Mouse (Mus musculus): ENCODE measurements around the gene Pld2. TPM values are rescaled to one million over a fixed set of nuclear protein-coding genes. Genes with fewer than 3 reads are reported as not detected.
"Not testable (repeated sequence)": the region's sequence is repeated elsewhere in the genome, so short reads cannot be mapped to it uniquely, and the experiment has no call there.

Pld2 gene
- total RNA-seq (2014; fragmentation: Nextera tagmentation) = not detected in 2 replicates
- total RNA-seq (2017) = 0.47 TPM in 1 of 2 replicates, not detected in the other

GRCm38 (mm10) chr11:70539877-70540587 lies at the start of gene Pld2:
Pld2 (plus strand) TSS chr11:70540064.
- ATAC-seq (replicated peaks; ENCODE audit: low FRiP score, low TSS enrichment, poor library complexity, severe bottlenecking) = peak; percentile 95

DNA sequence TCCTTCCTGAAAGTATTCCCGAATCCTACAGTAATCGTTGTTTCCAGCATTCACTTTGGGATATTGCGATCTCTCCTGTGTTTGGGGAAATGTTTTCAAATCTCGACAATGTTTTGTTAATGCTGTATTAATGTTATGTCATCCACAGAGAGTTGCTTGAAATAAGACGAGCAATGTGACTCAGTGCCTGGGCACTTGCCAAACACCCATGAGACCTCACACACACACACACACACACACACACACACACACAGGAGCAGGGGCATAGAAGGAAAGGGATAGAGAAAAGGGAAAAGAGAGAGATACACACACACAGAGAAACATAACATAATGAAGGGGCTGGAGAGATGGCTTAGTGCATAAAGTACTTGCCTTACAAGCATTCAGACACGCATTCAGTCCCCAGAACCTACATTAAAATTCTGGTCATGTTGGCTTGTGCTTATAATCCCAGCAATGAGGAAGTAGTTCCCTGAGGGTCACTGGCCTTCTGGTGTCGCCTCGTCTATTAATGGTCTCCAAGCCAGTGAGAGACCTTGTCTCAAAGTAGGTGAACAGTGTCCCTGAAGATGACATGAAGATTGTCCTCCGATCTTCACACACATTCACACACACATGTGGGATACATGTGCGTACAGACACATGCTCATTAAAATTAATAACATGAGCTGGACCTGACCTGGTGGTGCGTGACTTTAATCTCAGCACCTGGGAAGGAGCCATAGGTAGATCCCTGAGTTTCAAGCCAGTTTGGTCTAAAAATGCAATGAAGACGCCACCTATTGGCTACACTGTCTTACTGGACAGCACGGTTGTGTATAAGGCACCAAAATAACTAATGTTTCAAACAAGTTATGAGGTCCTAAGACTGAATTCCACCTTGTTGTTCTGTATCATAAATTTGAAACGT lies 40.0 kb upstream of the Pld2 start:
- no peak for ATAC-seq (replicated peaks; ENCODE audit: low FRiP score, low TSS enrichment, poor library complexity, severe bottlenecking)

DNA sequence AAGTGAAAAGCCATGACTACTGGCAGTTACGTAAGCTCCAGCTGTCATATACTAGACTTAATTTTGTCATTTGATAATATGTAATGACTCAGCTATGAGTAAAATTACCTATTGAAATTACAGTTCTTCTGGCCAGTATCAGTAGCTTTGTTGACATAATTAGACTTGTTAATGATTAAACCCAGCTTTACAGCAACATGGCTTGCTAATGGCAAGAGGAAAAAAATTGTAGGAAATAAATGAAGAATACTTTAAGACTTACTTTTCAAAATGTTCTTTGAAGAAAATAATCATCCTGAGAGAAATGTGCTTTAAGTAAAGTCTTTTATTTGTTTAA lies 39.4 kb upstream of the Pld2 start:
- no peak for ATAC-seq (replicated peaks; ENCODE audit: low FRiP score, low TSS enrichment, poor library complexity, severe bottlenecking)

DNA sequence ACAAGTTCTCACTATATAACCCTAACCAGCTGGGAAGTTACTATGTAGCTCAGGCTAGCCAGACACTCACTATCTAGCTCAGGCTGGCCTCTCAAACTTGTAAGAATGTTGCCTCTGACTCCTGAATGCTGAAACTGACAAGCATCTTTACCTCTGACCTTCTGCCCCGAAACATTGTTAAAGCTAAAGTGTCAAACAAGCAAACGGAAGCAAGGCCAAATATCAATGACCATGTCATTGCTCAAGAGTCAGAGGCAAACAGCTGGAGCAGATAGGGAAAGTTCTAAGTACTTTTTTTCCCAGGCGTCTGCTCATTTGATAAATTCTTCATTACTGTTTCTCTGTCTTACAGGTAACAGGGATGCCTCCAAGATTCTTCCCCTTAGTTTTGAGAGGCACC lies 37.8 kb upstream of the Pld2 start:
- ATAC-seq (replicated peaks; ENCODE audit: low FRiP score, low TSS enrichment, poor library complexity, severe bottlenecking) = no peak

- 0 out of 2 replicates have a peak, but pooled peaks have one; percentile 17 for ATAC-seq (replicated peaks; ENCODE audit: low FRiP score, low TSS enrichment, poor library complexity, severe bottlenecking)
Measured at GRCm38 (mm10) chr11:70504970-70505369, 34.9 kb upstream of the Pld2 start, which contains the start of gene Tm4sf5. Tm4sf5 (plus strand) TSS chr11:70505244.

- ATAC-seq (replicated peaks; ENCODE audit: low FRiP score, low TSS enrichment, poor library complexity, severe bottlenecking) = peak; percentile 77
Measured at GRCm38 (mm10) chr11:70506385-70506784, 33.5 kb upstream of the Pld2 start.

GRCm38 (mm10) chr11:70506962-70507515 lies 32.8 kb upstream of the Pld2 start:
- no peak for ATAC-seq (replicated peaks; ENCODE audit: low FRiP score, low TSS enrichment, poor library complexity, severe bottlenecking)

DNA sequence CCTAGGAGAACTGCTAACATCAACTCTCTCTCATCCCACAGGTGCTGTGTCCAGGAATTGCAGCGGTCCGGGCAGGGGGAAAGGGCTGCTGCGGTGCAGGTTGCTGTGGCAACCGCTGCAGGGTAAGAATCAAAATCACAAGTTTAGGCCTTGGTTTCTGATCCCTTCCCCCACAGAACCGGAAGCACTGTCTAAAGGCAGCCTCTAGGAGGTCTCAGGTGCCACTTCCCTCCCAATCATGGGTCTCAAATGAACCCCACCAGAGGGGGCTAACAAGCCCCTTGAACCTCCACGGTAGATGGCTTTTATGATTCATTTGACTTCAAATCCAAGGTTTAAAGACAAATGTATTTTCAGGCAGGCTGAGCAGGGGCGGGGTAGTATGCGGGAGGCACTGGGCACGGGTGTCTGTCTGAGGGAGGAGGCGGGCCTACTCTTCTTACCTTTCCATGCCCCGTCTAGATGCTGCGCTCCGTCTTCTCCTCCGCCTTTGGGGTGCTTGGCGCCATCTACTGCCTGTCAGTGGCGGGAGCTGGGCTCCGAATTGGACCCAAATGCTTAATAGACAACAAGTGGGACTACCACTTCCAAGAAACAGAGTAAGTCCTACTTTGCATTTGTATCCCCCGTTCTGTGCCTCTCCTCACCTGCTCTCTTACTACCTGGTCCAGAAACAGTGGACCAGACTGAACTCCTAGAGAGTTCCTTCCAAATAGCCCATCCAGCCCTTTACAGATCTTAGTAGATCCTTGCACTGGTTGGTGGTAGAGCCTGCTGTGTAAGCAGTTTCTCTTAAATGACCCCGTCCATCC lies 29.9 kb upstream of the Pld2 start:
- ATAC-seq (replicated peaks; ENCODE audit: low FRiP score, low TSS enrichment, poor library complexity, severe bottlenecking) = peak; percentile 62

DNA sequence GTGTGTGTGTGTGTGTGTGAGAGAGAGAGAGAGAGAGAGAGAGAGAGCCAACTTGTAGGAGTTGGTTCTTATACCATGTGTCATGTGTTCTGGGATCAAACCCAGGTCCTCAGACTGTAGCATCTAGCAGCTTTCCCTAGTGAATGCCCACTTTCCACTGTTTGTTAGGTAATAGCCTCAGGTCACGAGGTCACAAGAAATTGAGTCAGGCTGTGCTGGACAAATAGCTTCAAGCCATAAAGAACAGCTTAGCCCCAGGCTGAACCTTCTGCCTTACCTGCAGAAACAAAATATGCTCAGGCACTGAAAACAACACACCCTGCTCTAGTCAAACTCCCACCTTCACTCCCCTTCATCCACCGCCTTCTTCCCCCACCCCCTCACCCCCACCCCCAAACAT lies 28.6 kb upstream of the Pld2 start:
- ATAC-seq (replicated peaks; ENCODE audit: low FRiP score, low TSS enrichment, poor library complexity, severe bottlenecking) = no peak

DNA sequence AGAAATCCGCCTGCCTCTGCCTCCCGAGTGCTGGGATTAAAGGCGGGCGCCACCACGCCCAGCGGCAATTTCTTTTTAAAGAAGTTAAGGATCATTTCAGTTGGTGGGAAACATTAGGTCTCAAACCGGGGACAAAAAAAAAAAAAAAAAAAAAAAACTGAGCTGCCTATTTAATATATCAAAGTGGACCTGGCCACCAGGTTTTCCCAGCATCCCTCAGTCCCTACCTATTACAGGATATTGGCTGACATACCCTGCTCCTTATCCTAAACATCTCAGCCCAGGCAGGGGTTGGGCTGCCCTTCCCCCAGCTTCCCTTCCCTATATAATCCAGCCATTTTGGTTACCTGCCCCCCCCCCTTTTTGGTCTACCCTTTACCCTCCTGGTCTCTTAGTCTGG lies 28.0 kb upstream of the Pld2 start:
- no peak for ATAC-seq (replicated peaks; ENCODE audit: low FRiP score, low TSS enrichment, poor library complexity, severe bottlenecking)

DNA sequence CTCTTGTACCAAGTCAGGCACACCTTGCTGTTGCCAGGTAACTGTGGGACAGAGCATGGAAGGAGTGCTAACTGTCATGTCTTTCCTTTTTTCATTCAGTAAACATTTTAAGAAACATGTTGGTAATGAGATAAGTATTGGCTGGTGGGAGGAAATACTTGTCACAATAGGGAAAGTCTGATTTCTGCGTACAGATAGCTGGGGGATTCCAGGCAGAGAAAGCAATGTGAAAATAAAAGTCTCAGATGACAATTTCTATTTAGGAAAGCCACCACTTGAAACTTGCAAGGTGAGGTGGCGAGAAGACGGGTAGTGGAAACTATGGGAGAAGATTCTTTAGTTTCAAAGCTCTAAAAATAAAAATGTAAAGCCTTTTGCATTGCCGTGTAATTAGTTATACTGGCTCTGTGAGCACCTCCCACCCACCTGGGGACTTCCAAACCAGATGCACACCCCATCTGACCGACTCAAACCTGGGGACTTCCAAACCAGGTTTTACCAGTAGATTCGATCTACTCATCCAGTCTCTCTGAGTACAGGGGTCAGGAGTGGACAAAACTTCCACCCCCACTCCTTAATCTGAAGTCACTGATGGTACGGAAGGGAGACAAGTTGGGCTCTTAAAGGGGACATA lies 27.0 kb upstream of the Pld2 start:
- ATAC-seq (replicated peaks; ENCODE audit: low FRiP score, low TSS enrichment, poor library complexity, severe bottlenecking) = no peak

DNA sequence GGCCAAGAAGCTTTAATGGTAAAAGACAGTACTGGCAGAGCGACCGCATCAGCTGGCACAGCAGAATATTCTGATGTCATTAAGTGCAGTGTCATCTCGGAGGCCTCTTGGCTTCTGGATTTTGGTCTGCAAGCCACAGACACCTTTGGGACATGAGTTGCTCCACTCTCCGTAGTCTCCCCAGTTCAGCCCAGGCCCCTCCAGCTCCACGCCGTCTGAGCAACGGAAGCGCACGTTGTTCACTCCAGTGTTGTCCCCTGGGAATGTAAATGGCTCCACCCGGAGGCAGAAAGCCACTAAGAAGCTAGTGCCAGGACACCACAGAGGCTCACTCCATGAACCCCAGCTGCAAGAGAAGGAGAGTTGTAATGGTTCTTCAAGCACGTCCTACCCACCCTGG lies 26.3 kb upstream of the Pld2 start:
- ATAC-seq (replicated peaks; ENCODE audit: low FRiP score, low TSS enrichment, poor library complexity, severe bottlenecking) = no peak

DNA sequence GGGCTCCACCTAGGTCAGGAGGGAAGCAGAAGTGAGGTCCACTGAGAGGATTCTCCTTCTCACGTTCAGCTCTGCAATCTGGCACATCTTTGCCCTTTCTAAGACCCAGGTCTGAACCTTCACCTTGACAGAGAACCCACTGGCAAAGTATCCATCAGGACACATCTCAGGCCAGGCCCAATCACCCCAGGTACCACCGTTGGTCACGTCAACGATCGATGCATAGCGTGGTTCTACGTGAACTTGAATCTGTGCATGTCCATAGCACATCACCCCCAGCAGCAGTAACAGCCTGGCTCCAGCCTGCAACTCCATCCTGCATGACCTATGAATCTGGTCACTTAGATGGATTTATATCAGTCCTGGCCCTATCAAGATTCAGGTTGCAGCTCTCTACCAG lies 25.6 kb upstream of the Pld2 start, which contains the start of gene Vmo1:
TSS of gene Vmo1 (minus strand) at position 329 of the 400 bp plus-strand sequence.
- no peak for ATAC-seq (replicated peaks; ENCODE audit: low FRiP score, low TSS enrichment, poor library complexity, severe bottlenecking)

- ATAC-seq (replicated peaks; ENCODE audit: low FRiP score, low TSS enrichment, poor library complexity, severe bottlenecking) = no peak
Measured at GRCm38 (mm10) chr11:70516352-70516751, 23.5 kb upstream of the Pld2 start.

GRCm38 (mm10) chr11:70518436-70518835 lies 21.4 kb upstream of the Pld2 start:
- ATAC-seq (replicated peaks; ENCODE audit: low FRiP score, low TSS enrichment, poor library complexity, severe bottlenecking) = peak; percentile 77

GRCm38 (mm10) chr11:70518923-70519322 lies 20.9 kb upstream of the Pld2 start, which contains the start of gene Gltpd2:
Gltpd2 (plus strand) TSS chr11:70519196.
- no peak for ATAC-seq (replicated peaks; ENCODE audit: low FRiP score, low TSS enrichment, poor library complexity, severe bottlenecking)

DNA sequence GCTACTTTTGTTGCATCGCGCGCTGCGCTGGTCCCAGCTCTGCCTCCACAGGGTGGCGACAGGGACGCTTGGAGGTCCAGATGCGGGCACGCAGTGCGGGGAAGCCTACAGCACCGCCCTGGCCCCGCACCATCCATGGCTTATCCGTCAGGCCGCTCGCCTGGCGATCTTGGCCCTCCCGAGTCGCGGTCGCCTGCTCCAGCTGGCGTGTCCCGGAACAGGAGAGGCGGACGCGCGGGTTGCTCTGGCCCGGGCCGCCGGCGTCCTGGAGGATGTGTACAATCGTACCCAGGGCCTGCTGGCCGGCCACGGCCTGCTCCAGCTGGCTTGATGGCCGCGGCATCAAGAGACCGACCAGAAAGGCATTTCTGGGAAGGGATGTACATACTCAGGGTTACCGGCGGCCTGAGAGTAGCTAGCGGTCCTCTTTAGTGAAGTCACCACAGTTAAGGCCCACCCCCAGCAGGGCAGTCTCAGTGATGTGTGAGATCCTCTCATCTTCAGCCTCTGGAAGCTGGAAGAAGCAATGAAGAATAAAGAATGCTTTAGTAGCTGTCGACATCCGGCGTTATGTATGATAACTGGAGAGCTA lies 19.6 kb upstream of the Pld2 start:
- no peak for ATAC-seq (replicated peaks; ENCODE audit: low FRiP score, low TSS enrichment, poor library complexity, severe bottlenecking)

DNA sequence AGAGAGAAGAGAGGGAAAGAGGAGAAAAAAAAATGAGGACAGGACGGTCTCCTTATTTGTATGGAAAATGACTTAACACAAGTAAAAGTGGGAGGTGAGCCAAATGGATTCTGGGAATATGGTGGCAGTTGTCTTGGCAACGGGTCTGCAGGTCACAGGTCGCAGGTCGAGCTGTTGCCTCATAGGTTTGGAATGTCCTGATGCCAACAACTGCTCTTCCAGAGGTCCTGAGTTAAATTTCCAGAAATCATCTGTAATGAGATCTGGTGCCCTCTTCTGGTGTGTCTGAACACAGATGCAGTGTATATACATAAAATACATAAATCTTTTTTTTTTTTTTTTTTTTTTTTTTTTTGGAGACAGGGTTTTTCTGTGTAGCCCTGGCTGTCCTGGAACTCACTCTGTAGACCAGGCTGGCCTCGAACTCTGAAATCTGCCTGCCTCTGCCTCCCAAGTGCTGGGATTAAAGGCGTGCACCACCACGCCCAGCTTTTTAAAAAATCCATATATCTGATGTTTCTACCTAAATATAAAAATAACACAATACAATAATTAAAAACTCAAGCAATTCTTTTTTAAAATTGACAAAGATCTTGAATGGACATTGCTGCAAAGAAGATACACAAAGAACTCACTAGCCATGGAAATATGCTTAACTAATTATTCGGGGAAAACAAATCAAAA lies 16.4 kb upstream of the Pld2 start:
- not testable (repeated sequence) for ATAC-seq (replicated peaks; ENCODE audit: low FRiP score, low TSS enrichment, poor library complexity, severe bottlenecking)
